Mouse (Mus musculus): ENCODE measurements at regions not wholly inside any gene's neighbourhood (a gene's known extent, or its start where the extent isn't known, plus 50 kb on each side); places are given as distances from the start of the nearest gene placed in this dataset.

DNA sequence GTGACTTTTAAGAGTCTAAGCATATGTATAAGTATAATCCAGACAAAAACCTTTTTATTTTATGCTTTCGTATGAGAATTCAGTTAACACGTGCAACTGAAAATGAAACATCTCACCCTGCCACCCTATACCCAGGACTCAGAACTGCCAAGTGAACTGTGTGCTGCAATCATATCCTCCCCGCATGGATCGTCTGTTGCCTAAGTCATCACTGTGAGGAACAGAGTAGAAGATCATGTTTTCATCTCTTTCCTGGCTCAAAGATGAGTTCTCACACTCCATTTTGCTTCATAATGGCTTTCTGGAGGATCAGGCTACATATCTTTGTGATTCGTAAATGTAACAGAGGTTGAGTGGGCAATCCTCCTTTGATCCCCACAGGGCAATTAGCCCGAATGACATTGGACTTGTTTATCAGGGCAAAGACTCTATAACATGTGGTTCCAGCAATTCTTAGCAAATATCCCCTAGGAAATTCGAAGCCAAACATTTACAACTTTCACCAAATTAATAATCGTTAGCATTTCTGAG, 325.9 kb downstream of the Epha7 start:
- H3K9ac ChIP-seq (replicated peaks): no peak overlapping the region
- no peak for ATAC-seq (ENCODE audit: insufficient number of reproducible peaks, insufficient read depth, low FRiP score, low TSS enrichment, low read depth)
- WGBS: 66% methylated on average over 8 of the region's 8 CpGs

DNA sequence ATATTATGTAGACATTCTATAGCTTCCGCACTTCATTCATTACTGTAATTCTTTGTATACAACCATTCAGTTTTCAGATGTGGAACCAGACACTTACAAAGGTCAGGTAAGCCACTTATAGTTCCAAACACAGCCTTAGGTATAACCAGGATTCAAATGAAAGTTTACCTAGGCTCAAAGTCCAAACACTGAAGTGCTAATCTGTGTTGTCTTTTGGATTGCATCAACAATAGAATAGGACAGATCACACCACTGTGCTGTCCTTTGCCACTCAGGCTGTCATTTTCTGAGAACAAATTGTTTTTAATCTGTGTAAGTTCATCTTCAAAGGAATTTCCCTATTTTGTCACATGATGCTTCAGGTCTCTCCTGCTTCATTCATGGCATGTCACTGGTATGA, 330.5 kb downstream of the Epha7 start:
- Histone ChIP-seq H3K27me3 (no peaks in the 10 kb centered on the region), H3K9me3 (no peaks in the 10 kb centered on the region), H3K4me3 (replicated peaks) (no peak overlapping the region), H3K4me2 (no peak overlapping the region), H3K36me3 (no peaks in the 10 kb centered on the region), H3K27ac (no peak overlapping the region), H3K9ac (replicated peaks) (no peak overlapping the region), H3K4me1 (replicated peaks) (no peaks in the 10 kb centered on the region)
- 91% methylated on average over 1 of the region's 1 CpGs for WGBS
- no peak for ATAC-seq (ENCODE audit: insufficient number of reproducible peaks, insufficient read depth, low FRiP score, low TSS enrichment, low read depth)

More for the DNA sequence above, 325.9 kb downstream of the Epha7 start:
- H3K27ac ChIP-seq: no peak overlapping the region
- no peak overlapping the region for H3K4me2 ChIP-seq
- H3K4me3 ChIP-seq (replicated peaks): no peak overlapping the region
- H3K9me3 ChIP-seq: no peaks in the 10 kb centered on the region
- H3K4me1 ChIP-seq (replicated peaks): peaks cover 4% of the 10 kb centered on the region
- no peaks in the 10 kb centered on the region for H3K27me3 ChIP-seq
- no peaks in the 10 kb centered on the region for H3K36me3 ChIP-seq

DNA sequence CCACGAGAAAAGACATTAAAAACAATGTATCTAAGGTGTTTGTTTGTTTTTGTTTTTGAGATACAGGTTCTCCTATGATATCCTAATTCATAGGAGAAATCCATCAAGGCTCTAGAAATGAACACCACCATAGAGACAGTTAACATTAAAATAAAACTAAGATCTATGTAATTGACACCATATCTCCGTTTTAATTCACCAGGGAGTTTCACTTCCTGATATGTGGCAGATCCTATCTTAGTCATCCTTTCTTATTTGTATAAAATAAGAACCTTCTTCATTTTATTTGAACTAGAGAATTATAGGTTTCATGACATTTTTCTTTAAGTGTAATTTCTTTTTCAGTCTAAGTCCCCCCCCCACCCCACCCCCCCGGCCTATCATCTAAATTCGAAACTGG, 332.3 kb downstream of the Epha7 start:
- H3K27me3 ChIP-seq: no peaks in the 10 kb centered on the region
- H3K4me3 ChIP-seq (replicated peaks): no peak overlapping the region
- H3K4me2 ChIP-seq: no peak overlapping the region
- no peaks in the 10 kb centered on the region for H3K9me3 ChIP-seq
- WGBS: 84% methylated on average over 4 of the region's 4 CpGs
- no peak overlapping the region for H3K9ac ChIP-seq (replicated peaks)
- no peaks in the 10 kb centered on the region for H3K4me1 ChIP-seq (replicated peaks)
- ATAC-seq (ENCODE audit: insufficient number of reproducible peaks, insufficient read depth, low FRiP score, low TSS enrichment, low read depth): no peak
- no peak overlapping the region for H3K27ac ChIP-seq
- no peaks in the 10 kb centered on the region for H3K36me3 ChIP-seq

DNA sequence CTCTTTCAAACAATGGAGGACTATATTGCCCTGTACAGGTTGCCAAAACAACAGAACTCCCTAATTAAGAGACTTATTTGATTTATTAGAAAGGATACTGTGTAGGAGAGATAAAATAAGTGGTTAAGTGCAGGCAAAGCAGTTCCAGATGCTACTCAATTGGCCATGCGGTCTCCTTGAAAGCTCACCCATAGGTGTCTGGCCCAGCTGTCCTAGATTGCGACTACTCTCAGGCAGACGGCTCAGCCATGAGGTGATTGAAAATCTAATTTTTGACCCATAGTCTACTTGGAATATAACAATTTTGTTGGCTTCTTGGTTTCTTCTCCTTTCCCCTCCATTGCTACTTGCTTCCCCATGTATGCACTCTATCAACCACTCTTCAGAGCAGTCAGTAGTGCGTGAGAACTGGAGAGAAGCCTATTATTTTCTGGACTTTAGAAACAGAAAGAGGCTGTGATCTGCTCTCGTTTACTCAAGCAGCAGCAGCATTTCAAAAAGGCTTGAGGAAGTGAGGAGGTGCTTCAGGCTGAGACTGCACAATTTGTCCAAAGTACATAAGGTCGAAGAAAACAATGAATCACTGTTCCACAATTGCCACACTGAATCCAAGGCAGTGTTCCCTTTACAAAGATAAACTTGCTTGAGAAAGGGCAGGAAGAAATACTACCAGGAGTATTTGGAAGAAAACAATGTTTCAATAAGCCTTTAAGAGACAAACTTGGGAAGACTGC, 339.4 kb downstream of the Epha7 start:
- Histone ChIP-seq H3K36me3 (no peaks in the 10 kb centered on the region), H3K4me1 (replicated peaks) (no peaks in the 10 kb centered on the region), H3K27ac (no peak overlapping the region), H3K9ac (replicated peaks) (no peak overlapping the region), H3K4me3 (replicated peaks) (no peak overlapping the region), H3K9me3 (no peaks in the 10 kb centered on the region), H3K27me3 (no peaks in the 10 kb centered on the region), H3K4me2 (no peak overlapping the region)
- 47% methylated on average over 6 of the region's 6 CpGs for WGBS
- ATAC-seq (ENCODE audit: insufficient number of reproducible peaks, insufficient read depth, low FRiP score, low TSS enrichment, low read depth): no peak

DNA sequence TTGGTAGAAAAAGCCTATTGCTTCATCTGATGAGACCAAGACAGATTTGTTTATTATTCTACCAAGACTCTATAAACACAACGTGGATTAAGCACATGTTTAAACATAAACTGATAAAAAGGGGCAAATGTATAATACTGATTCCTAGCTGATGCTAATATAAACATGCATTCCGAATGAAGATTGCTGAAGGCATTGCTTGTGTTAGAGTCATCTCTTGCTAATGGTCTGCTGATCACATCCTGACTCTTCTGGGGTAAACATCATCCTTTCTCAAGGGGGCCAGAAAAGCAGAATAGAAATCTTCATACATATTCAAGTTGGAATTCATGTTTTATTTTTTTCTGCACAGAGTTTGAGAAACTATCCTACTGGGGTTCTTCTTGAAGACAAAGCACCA, 369.6 kb downstream of the Epha7 start:
- no peaks in the 10 kb centered on the region for H3K4me1 ChIP-seq (replicated peaks)
- 69% methylated on average over 2 of the region's 2 CpGs for WGBS
- no peak overlapping the region for H3K9ac ChIP-seq (replicated peaks)
- no peak overlapping the region for H3K27ac ChIP-seq
- ATAC-seq (ENCODE audit: insufficient number of reproducible peaks, insufficient read depth, low FRiP score, low TSS enrichment, low read depth): no peak
- H3K36me3 ChIP-seq: no peaks in the 10 kb centered on the region
- H3K27me3 ChIP-seq: no peaks in the 10 kb centered on the region
- H3K4me2 ChIP-seq: no peak overlapping the region
- no peaks in the 10 kb centered on the region for H3K9me3 ChIP-seq
- H3K4me3 ChIP-seq (replicated peaks): no peak overlapping the region

DNA sequence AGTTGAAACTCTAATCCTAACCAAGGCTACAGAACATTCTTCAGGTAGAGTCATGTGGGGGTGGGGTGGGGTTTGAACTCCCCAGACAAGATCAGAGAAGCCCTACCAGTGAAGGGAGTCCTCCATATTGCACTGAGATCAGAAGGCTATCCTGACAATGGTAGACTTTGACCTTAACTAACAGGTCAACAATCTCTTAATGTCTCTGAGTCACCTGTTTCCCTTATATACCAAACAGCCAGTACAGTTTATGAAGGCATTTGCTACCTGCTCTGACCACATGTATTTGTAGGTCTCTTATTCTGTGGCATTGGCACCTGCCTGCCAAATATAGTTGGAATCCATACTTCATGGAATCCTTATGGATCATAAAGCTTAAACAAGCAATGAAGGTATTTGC, 370.5 kb downstream of the Epha7 start:
- Histone ChIP-seq H3K9me3 (no peaks in the 10 kb centered on the region), H3K4me2 (no peak overlapping the region), H3K4me3 (replicated peaks) (no peak overlapping the region), H3K36me3 (no peaks in the 10 kb centered on the region), H3K9ac (replicated peaks) (no peak overlapping the region), H3K27ac (no peak overlapping the region), H3K4me1 (replicated peaks) (no peaks in the 10 kb centered on the region), H3K27me3 (no peaks in the 10 kb centered on the region)
- ATAC-seq (ENCODE audit: insufficient number of reproducible peaks, insufficient read depth, low FRiP score, low TSS enrichment, low read depth): no peak

DNA sequence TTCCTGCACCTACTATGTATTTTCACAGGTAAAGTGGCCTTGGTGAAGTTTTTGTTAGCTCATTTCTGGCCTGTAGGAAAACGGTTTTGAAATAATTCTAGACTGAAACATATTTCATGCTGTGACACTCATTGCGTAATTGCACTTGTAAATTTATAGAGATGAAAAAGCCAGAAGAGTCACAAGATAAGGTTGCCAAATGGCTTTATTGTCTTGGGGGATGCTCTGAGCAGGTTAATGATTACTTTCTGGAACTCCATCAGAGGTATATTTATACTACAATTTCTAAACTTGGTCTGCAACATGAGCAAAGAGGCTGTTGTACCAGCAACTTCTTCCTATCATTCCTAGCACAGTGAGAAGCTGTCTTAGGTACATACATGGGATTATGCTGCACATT, 370.9 kb downstream of the Epha7 start:
- no peaks in the 10 kb centered on the region for H3K27me3 ChIP-seq
- no peaks in the 10 kb centered on the region for H3K4me1 ChIP-seq (replicated peaks)
- no peak overlapping the region for H3K4me3 ChIP-seq (replicated peaks)
- no peak overlapping the region for H3K9ac ChIP-seq (replicated peaks)
- no peak overlapping the region for H3K27ac ChIP-seq
- no peak overlapping the region for H3K4me2 ChIP-seq
- 85% methylated on average over 2 of the region's 2 CpGs for WGBS
- no peak for ATAC-seq (ENCODE audit: insufficient number of reproducible peaks, insufficient read depth, low FRiP score, low TSS enrichment, low read depth)
- no peaks in the 10 kb centered on the region for H3K36me3 ChIP-seq
- no peaks in the 10 kb centered on the region for H3K9me3 ChIP-seq

DNA sequence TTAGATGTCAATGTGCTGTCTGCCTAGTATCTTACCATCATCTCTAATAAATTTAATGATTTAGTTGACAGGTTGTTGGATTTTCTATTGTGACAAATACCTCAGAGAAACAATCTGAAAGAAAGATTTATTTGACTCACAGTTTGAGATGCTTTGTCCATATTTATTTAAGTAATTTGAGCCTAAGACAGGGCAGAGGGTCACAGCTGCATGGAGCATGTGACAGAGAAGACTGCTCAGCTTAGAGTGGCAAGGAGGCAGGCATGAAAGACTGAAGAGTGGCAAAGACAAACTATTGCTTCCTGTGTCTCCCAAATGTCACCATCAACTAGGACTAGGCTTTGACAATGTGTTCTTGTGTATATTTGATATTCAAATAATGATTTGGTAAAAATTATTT, 388.0 kb downstream of the Epha7 start:
- Histone ChIP-seq H3K27me3 (no peaks in the 10 kb centered on the region), H3K4me2 (no peak overlapping the region), H3K27ac (no peak overlapping the region), H3K4me1 (replicated peaks) (no peaks in the 10 kb centered on the region), H3K4me3 (replicated peaks) (no peak overlapping the region), H3K9ac (replicated peaks) (no peak overlapping the region), H3K9me3 (no peaks in the 10 kb centered on the region), H3K36me3 (no peaks in the 10 kb centered on the region)
- no peak for ATAC-seq (ENCODE audit: insufficient number of reproducible peaks, insufficient read depth, low FRiP score, low TSS enrichment, low read depth)

Data from limb, embryonic 12.5 days (tissue).